Mouse (Mus musculus): ENCODE data around the gene Tmed6.

DNA sequence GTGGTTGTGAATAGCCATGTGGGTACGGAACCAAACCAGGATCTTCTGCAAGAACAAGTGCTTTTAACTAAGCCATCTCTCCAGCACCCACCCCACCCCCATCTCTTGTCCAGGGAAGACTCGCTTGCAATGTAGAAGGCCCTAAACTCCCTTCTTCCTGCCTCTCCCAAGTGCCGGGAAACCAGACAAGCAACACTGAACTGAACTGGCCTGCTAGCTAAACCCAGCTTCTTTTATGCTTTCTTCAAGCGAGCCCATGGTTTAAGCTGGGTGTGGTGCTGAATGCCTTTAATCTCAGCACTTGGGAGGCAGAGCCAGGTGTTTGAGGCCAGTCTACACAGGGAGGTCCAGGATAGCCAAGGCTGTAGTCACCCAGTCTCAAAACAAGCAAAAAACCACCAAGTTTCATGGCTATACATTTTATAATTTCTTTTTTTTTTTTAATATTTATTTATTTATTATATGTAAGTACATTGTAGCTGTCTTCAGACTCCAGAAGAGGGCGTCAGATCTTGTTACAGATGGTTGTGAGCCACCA lies 23.2 kb upstream of the Tmed6 start:
- TF ChIP-seq GATA1 (IDR thresholded peaks at IDR 0.05; ENCODE audit: low read length) (no peak), TAL1 (IDR thresholded peaks at IDR 0.05; ENCODE audit: low read length) (no peak)
